In the genomic region with DNA sequence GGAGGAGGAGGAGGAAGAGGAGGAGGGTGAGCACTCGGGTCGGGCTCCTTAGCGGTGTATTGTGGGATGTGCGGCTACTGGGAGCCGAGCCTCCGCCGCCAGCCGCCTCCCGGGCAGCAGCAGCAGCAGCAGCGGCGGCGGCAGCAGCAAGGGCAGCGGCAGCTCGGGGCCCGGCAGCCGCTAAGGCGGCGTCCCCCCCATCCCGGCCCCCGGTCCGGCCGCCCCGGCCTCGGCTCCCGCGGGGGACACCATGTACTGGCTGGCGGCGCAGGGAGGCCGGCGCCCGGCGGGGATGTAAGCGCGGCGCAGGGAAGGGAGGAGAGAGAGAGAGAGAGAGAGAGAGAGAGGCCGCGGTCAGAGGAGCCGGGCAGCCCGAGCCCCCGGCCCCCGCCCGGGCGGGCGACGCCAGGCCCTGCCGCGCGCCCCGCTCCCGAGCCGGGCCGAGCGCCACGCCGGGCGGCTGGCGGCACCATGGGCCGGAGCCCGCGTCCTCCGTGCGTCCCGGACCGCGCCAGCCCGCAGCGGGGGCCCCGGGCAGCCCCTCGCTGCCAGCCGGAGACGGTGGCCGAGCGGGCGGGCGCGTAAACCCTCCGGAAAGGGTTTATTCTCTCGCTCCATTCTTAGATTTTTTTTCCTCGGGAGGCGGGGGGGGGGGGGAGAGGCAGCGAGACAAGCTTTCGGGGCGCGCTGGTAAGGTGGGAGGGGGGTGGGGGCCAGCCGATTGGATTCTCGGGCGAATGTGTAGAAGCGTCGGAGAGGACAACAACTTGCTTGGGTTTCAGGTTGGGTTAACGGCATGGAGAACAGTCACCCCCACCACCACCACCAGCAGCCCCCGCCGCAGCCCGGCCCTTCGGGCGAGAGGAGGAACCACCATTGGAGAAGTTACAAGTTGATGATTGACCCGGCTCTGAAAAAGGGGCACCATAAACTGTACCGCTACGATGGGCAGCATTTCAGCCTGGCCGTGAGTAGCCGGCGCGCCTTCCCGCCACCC, we compare ENCODE assay signal across 8 mouse cellular contexts. TPM values are rescaled to one million over a fixed set of nuclear protein-coding genes. Genes with fewer than 3 reads are reported as not detected.
A peak's percentile ranks its signal among the peaks of the same experiment; 100 is the strongest.
DNase-seq lines count a peak whose midpoint lies in the region; ATAC-seq and TF ChIP-seq lines count a peak whose summit lies in the region.

A gene (plus strand): TSS at position 33 of the 997 bp plus-strand sequence.

- peaks cover 46% of the 10 kb centered on the region for H3K36me3 ChIP-seq in megakaryocyte, embryonic 14.5 days (replicated peaks; ENCODE audit: low read length)
- H3K36me3 ChIP-seq in forebrain, embryonic 15.5 days, result peaks cover 11% of the 10 kb centered on the region
- peaks cover 17% of the 10 kb centered on the region for H3K36me3 ChIP-seq in hindbrain, embryonic 14.5 days (replicated peaks; ENCODE audit: control insufficient read depth, insufficient read depth)
- peaks cover 18% of the 10 kb centered on the region for H3K36me3 ChIP-seq in midbrain, embryonic 14.5 days (ENCODE audit: control insufficient read depth, insufficient read depth, low read length)

- peak; percentile 59 for DNase-seq in hindbrain, embryonic 14.5 days (ENCODE audit: low spot score)
- DNase-seq in left cerebral cortex, postnatal 4 days, result no peak
- peak; percentile 83 for DNase-seq in midbrain, embryonic 14.5 days
- peak; percentile 67 for DNase-seq in thymus, postnatal 0 days (ENCODE audit: low spot score)

- H3K27me3 ChIP-seq in megakaryocyte, embryonic 14.5 days (replicated peaks), result no peaks in the 10 kb centered on the region
- no peaks in the 10 kb centered on the region for H3K27me3 ChIP-seq in forebrain, embryonic 15.5 days
- H3K27me3 ChIP-seq in hindbrain, embryonic 14.5 days (ENCODE audit: control insufficient read depth, insufficient read depth, low read length), result no peaks in the 10 kb centered on the region
- H3K27me3 ChIP-seq in midbrain, embryonic 14.5 days (ENCODE audit: control insufficient read depth, insufficient read depth, low read length), result no peaks in the 10 kb centered on the region

- WGBS in bone marrow, adult 2 months, result 1% methylated on average over 91 of the region's 103 CpGs
- under 1% methylated on average over 61 of the region's 103 CpGs for WGBS in forebrain, embryonic 15.5 days
- under 1% methylated on average over 59 of the region's 103 CpGs for WGBS in hindbrain, embryonic 14.5 days
- WGBS in midbrain, embryonic 14.5 days, result under 1% methylated on average over 82 of the region's 103 CpGs

- H3K4me1 ChIP-seq in megakaryocyte, embryonic 14.5 days, result peaks cover 48% of the 10 kb centered on the region
- H3K4me1 ChIP-seq in bone marrow, adult 2 months (ENCODE audit: control insufficient read depth, insufficient read depth, low read length), result no peaks in the 10 kb centered on the region; the same call in none of the 2 replicates
- H3K4me1 ChIP-seq in forebrain, embryonic 15.5 days, result peaks cover 39% of the 10 kb centered on the region
- H3K4me1 ChIP-seq in hindbrain, embryonic 14.5 days (replicated peaks; ENCODE audit: control insufficient read depth, insufficient read depth, low read length), result peaks cover 24% of the 10 kb centered on the region
- H3K4me1 ChIP-seq in midbrain, embryonic 14.5 days (ENCODE audit: control insufficient read depth, insufficient read depth, low read length), result peaks cover 27% of the 10 kb centered on the region

- peak within 1 kb of the TSS; percentile 99 for H3K27ac ChIP-seq in bone marrow, adult 2 months (ENCODE audit: control insufficient read depth, insufficient read depth, low read depth, low read length, poor library complexity)
- peak within 1 kb of the TSS; percentile 100 for H3K27ac ChIP-seq in forebrain, embryonic 15.5 days (replicated peaks)
- H3K27ac ChIP-seq in hindbrain, embryonic 14.5 days, result peak within 1 kb of the TSS; percentile 99
- H3K27ac ChIP-seq in midbrain, embryonic 14.5 days (replicated peaks; ENCODE audit: low read depth, low read length), result peak within 1 kb of the TSS; percentile 100

- no peak for ATAC-seq in megakaryocyte, adult 5-6 weeks (ENCODE audit: poor library complexity, severe bottlenecking)
- ATAC-seq in forebrain, embryonic 15.5 days (replicated peaks), result 0 out of 2 replicates have a peak, but pooled peaks have one; percentile 3
- 0 out of 2 replicates have a peak, but pooled peaks have one; percentile 17 for ATAC-seq in hindbrain, embryonic 14.5 days (ENCODE audit: low FRiP score)
- peak; percentile 35; the same call in 1 of the 2 replicates for ATAC-seq in midbrain, embryonic 14.5 days (ENCODE audit: low FRiP score, low TSS enrichment)

- peak; percentile 70; the same call in 1 of the 2 replicates for TF ChIP-seq POLR2A in bone marrow, adult 2 months (IDR thresholded peaks at IDR 0.05; ENCODE audit: borderline replicate concordance, control insufficient read depth, low read depth, low read length)

- no peak for TF ChIP-seq CTCF in bone marrow, adult 2 months (IDR thresholded peaks at IDR 0.05; ENCODE audit: control insufficient read depth, insufficient read depth, low read length)

- H3K4me3 ChIP-seq in megakaryocyte, embryonic 14.5 days (replicated peaks), result peak within 1 kb of the TSS; percentile 96
- peak within 1 kb of the TSS; percentile 87 for H3K4me3 ChIP-seq in bone marrow, adult 2 months (replicated peaks; ENCODE audit: control insufficient read depth, low read depth, low read length)
- peak within 1 kb of the TSS; percentile 94 for H3K4me3 ChIP-seq in forebrain, embryonic 15.5 days
- peak within 1 kb of the TSS; percentile 91 for H3K4me3 ChIP-seq in hindbrain, embryonic 14.5 days (replicated peaks; ENCODE audit: low read length)
- H3K4me3 ChIP-seq in midbrain, embryonic 14.5 days (replicated peaks; ENCODE audit: low read depth, low read length), result peak within 1 kb of the TSS; percentile 91

- intact Hi-C loops in left cerebral cortex, postnatal 4 days (cut with DNase I), result no loop called here

- peak within 1 kb of the TSS; percentile 98 for H3K4me2 ChIP-seq in forebrain, embryonic 15.5 days (replicated peaks)
- peak within 1 kb of the TSS; percentile 100 for H3K4me2 ChIP-seq in hindbrain, embryonic 14.5 days (replicated peaks)
- H3K4me2 ChIP-seq in midbrain, embryonic 14.5 days (ENCODE audit: low read length), result peak within 1 kb of the TSS; percentile 100

- H3K9ac ChIP-seq in forebrain, embryonic 15.5 days (replicated peaks), result peak within 1 kb of the TSS; percentile 99
- peak within 1 kb of the TSS; percentile 100 for H3K9ac ChIP-seq in hindbrain, embryonic 14.5 days
- peak within 1 kb of the TSS; percentile 100 for H3K9ac ChIP-seq in midbrain, embryonic 14.5 days (replicated peaks; ENCODE audit: low read length)

- H3K9me3 ChIP-seq in megakaryocyte, embryonic 14.5 days, result no peaks in the 10 kb centered on the region
- no peaks in the 10 kb centered on the region for H3K9me3 ChIP-seq in forebrain, embryonic 15.5 days
- H3K9me3 ChIP-seq in hindbrain, embryonic 14.5 days (ENCODE audit: control insufficient read depth, low read length), result no peaks in the 10 kb centered on the region
- no peaks in the 10 kb centered on the region for H3K9me3 ChIP-seq in midbrain, embryonic 14.5 days (ENCODE audit: control insufficient read depth, low read length)

RNA-seq across cellular contexts. Expression of the gene that starts here (rescaled TPM):
- polyA plus RNA-seq in megakaryocyte, embryonic 14.5 days (2012; ENCODE audit: insufficient read depth, low replicate concordance), result 20.8 and 52.6 TPM in 2 replicates
- total RNA-seq in megakaryocyte, adult 5-6 weeks (2015), result 40.4 and 44.9 TPM in 2 replicates
- total RNA-seq in megakaryocyte, adult 5-6 weeks (2017), result 4.1 and 8.7 TPM in 2 replicates
- 27.7 and 34.2 TPM in 2 replicates for polyA plus RNA-seq in bone marrow, adult 2 months (2011; ENCODE audit: insufficient read depth, insufficient read length, low replicate concordance, missing spikeins)
- polyA plus RNA-seq in forebrain, embryonic 15.5 days (2015; fragmentation: Nextera tagmentation; extraction: Ambion mirVana), result 13.6 and 13.7 TPM in 2 replicates
- polyA plus RNA-seq in hindbrain, embryonic 14.5 days (2014; fragmentation: Nextera tagmentation; extraction: Ambion mirVana), result 12.6 and 12.7 TPM in 2 replicates
- 10 to 100 TPM; 38.5 to 43.9 TPM for total RNA-seq in left cerebral cortex, postnatal 4 days (2021)
- polyA plus RNA-seq in midbrain, embryonic 14.5 days (2014; fragmentation: Nextera tagmentation; extraction: Ambion mirVana), result 14.2 and 15.0 TPM in 2 replicates
- 8.0 and 11.3 TPM in 2 replicates for polyA plus RNA-seq in thymus, postnatal 0 days (2015; fragmentation: Nextera tagmentation; extraction: Ambion mirVana)
